Mouse (Mus musculus): ENCODE measurements around the gene Spata2. TPM values are rescaled to one million over a fixed set of nuclear protein-coding genes. Genes with fewer than 3 reads are reported as not detected.

The Spata2 gene
- polyA plus RNA-seq, 1 experiment, result 30.5 TPM

- Histone ChIP-seq H3K4me3 (no peak overlapping the region), H3ac (ENCODE audit: control insufficient read depth, insufficient read length) (no peak overlapping the region), H3K4me2 (ENCODE audit: low read depth) (no peak overlapping the region), H3K36me3 (ENCODE audit: control insufficient read depth, insufficient read depth) (peaks cover 29% of the 10 kb centered on the region), H3K79me2 (ENCODE audit: control insufficient read depth, insufficient read depth) (no peaks in the 10 kb centered on the region), H3K27me3 (ENCODE audit: control insufficient read depth, insufficient read depth, insufficient read length) (no peaks in the 10 kb centered on the region)
- TF ChIP-seq USF1 (IDR thresholded peaks at IDR 0.05; ENCODE audit: low read depth), result no peak
- no peak for TF ChIP-seq MAX (IDR thresholded peaks at IDR 0.05; ENCODE audit: low read depth)
- no peak for TF ChIP-seq TCF3 (IDR thresholded peaks at IDR 0.05; ENCODE audit: insufficient read length, low read depth)
- no peak for TF ChIP-seq POLR2A (IDR thresholded peaks at IDR 0.05; ENCODE audit: insufficient read length, low read depth)
- no peak for TF ChIP-seq POLR2AphosphoS2 (IDR thresholded peaks at IDR 0.05; ENCODE audit: insufficient read length, low read depth)
- TF ChIP-seq E2F4 (IDR thresholded peaks at IDR 0.05; ENCODE audit: insufficient read depth), result no peak
- TF ChIP-seq CEBPB (IDR thresholded peaks at IDR 0.05; ENCODE audit: insufficient read depth, poor library complexity, severe bottlenecking), result no peak
- TF ChIP-seq SRF (IDR thresholded peaks at IDR 0.05; ENCODE audit: control insufficient read depth, insufficient read length, low read depth), result no peak
- no peak for TF ChIP-seq MYOG (IDR thresholded peaks at IDR 0.05; ENCODE audit: control insufficient read depth in 1 of 3, insufficient read depth in 1 of 3, insufficient read length in 2 of 3, low read depth in 2 of 3)
- TF ChIP-seq REST (IDR thresholded peaks at IDR 0.05; ENCODE audit: insufficient read depth, insufficient read length), result no peak
- no peak for TF ChIP-seq TCF12 (IDR thresholded peaks at IDR 0.05; ENCODE audit: insufficient read depth, poor library complexity, severe bottlenecking)
- TF ChIP-seq MYOD1 (IDR thresholded peaks at IDR 0.05; ENCODE audit: control insufficient read depth in 1 of 3, insufficient read length in 2 of 3, low read depth in 2 of 3), result no peak
Measured at GRCm38 (mm10) chr2:167434570-167434969, 58.1 kb downstream of the Spata2 start.

- Histone ChIP-seq H3K27me3 (ENCODE audit: control insufficient read depth, insufficient read depth, insufficient read length) (no peaks in the 10 kb centered on the region), H3K79me2 (ENCODE audit: control insufficient read depth, insufficient read depth) (no peaks in the 10 kb centered on the region), H3K36me3 (ENCODE audit: control insufficient read depth, insufficient read depth) (peaks cover 42% of the 10 kb centered on the region), H3K4me3 (no peak overlapping the region), H3ac (ENCODE audit: control insufficient read depth, insufficient read length) (no peak overlapping the region), H3K4me2 (ENCODE audit: low read depth) (no peak overlapping the region)
- TF ChIP-seq REST (IDR thresholded peaks at IDR 0.05; ENCODE audit: insufficient read depth, insufficient read length) (no peak), TCF3 (IDR thresholded peaks at IDR 0.05; ENCODE audit: insufficient read length, low read depth) (no peak), CEBPB (IDR thresholded peaks at IDR 0.05; ENCODE audit: insufficient read depth, poor library complexity, severe bottlenecking) (no peak), MYOG (IDR thresholded peaks at IDR 0.05; ENCODE audit: control insufficient read depth in 1 of 3, insufficient read depth in 1 of 3, insufficient read length in 2 of 3, low read depth in 2 of 3) (no peak), E2F4 (IDR thresholded peaks at IDR 0.05; ENCODE audit: insufficient read depth) (no peak), USF1 (IDR thresholded peaks at IDR 0.05; ENCODE audit: low read depth) (no peak), MYOD1 (IDR thresholded peaks at IDR 0.05; ENCODE audit: control insufficient read depth in 1 of 3, insufficient read length in 2 of 3, low read depth in 2 of 3) (no peak), POLR2A (IDR thresholded peaks at IDR 0.05; ENCODE audit: insufficient read length, low read depth) (no peak), SRF (IDR thresholded peaks at IDR 0.05; ENCODE audit: control insufficient read depth, insufficient read length, low read depth) (no peak), MAX (IDR thresholded peaks at IDR 0.05; ENCODE audit: low read depth) (no peak), TCF12 (IDR thresholded peaks at IDR 0.05; ENCODE audit: insufficient read depth, poor library complexity, severe bottlenecking) (no peak), POLR2AphosphoS2 (IDR thresholded peaks at IDR 0.05; ENCODE audit: insufficient read length, low read depth) (no peak)
Measured at GRCm38 (mm10) chr2:167431418-167431776, 61.3 kb downstream of the Spata2 start.

Other genes with a start within 250 kb of the Spata2 start
- 70.0 TPM for gene B4galt5, start 143.7 kb downstream of the Spata2 start, polyA plus RNA-seq (2012; fragmentation: generic; extraction: Trizol)
- gene Slc9a8, start 71.2 kb downstream of the Spata2 start, polyA plus RNA-seq (2012; fragmentation: generic; extraction: Trizol), result 26.4 TPM
- gene Rnf114, start 242 bp downstream of the Spata2 start, polyA plus RNA-seq (2012; fragmentation: generic; extraction: Trizol), result 40.9 TPM
- gene Snai1, start 45.3 kb upstream of the Spata2 start, polyA plus RNA-seq (2012; fragmentation: generic; extraction: Trizol), result 48.5 TPM
- 322 TPM for gene Ube2v1, start 139.2 kb upstream of the Spata2 start, polyA plus RNA-seq (2012; fragmentation: generic; extraction: Trizol)
- 9.2 TPM for gene Gm20431, start 168.6 kb upstream of the Spata2 start, polyA plus RNA-seq (2012; fragmentation: generic; extraction: Trizol)
- 74.7 TPM for gene Cebpb, start 196.0 kb upstream of the Spata2 start, polyA plus RNA-seq (2012; fragmentation: generic; extraction: Trizol)
- gene Tmem189, start 196.9 kb upstream of the Spata2 start, polyA plus RNA-seq (2012; fragmentation: generic; extraction: Trizol), result 91.9 TPM